Mouse (Mus musculus): Measurements from ENCODE around the gene Mapk12. TPM values are rescaled to one million over a fixed set of nuclear protein-coding genes. Genes with fewer than 3 reads are reported as not detected.

Mapk12 gene
- polyA plus RNA-seq, 1 experiment from 2014 or later = 11.4 TPM

- no peak overlapping the region for H3K9ac ChIP-seq
- WGBS = 97% methylated on average over 12 of the region's 12 CpGs
- no peaks in the 10 kb centered on the region for H3K9me3 ChIP-seq (replicated peaks)
- H3K27ac ChIP-seq = no peak overlapping the region
- H3K4me3 ChIP-seq = no peak overlapping the region
- H3K4me1 ChIP-seq = peaks cover 18% of the 10 kb centered on the region
- no peaks in the 10 kb centered on the region for H3K27me3 ChIP-seq
- ATAC-seq (ENCODE audit: low FRiP score) = no peak
- H3K36me3 ChIP-seq = peaks cover 84% of the 10 kb centered on the region
- H3K4me2 ChIP-seq (replicated peaks) = no peak overlapping the region
Measured at GRCm38 (mm10) chr15:89165478-89165877, 25.0 kb upstream of the Mapk12 start.

GRCm38 (mm10) chr15:89161397-89161796, 20.9 kb upstream of the Mapk12 start:
- H3K9me3 ChIP-seq (replicated peaks) = no peaks in the 10 kb centered on the region
- H3K27me3 ChIP-seq = no peaks in the 10 kb centered on the region
- H3K4me1 ChIP-seq = no peaks in the 10 kb centered on the region
- no peak overlapping the region for H3K4me2 ChIP-seq (replicated peaks)
- WGBS = 88% methylated on average over 9 of the region's 9 CpGs
- no peak for ATAC-seq (ENCODE audit: low FRiP score)
- H3K4me3 ChIP-seq = no peak overlapping the region
- peaks cover 100% of the 10 kb centered on the region for H3K36me3 ChIP-seq
- no peak overlapping the region for H3K27ac ChIP-seq
- no peak overlapping the region for H3K9ac ChIP-seq

GRCm38 (mm10) chr15:89158516-89158915, 18.0 kb upstream of the Mapk12 start:
- no peaks in the 10 kb centered on the region for H3K9me3 ChIP-seq (replicated peaks)
- WGBS = 95% methylated on average over 16 of the region's 16 CpGs
- H3K27ac ChIP-seq = 0 out of 2 replicates have a peak overlapping the region, but pooled peaks have one; percentile 12
- no peak overlapping the region for H3K4me2 ChIP-seq (replicated peaks)
- H3K4me1 ChIP-seq = no peaks in the 10 kb centered on the region
- no peak for ATAC-seq (ENCODE audit: low FRiP score)
- no peak overlapping the region for H3K9ac ChIP-seq
- peaks cover 100% of the 10 kb centered on the region for H3K36me3 ChIP-seq
- H3K4me3 ChIP-seq = no peak overlapping the region
- H3K27me3 ChIP-seq = no peaks in the 10 kb centered on the region

- WGBS = 72% methylated on average over 7 of the region's 7 CpGs
- Histone ChIP-seq H3K4me3 (no peak overlapping the region), H3K9ac (no peak overlapping the region), H3K4me1 (no peaks in the 10 kb centered on the region), H3K4me2 (replicated peaks) (no peak overlapping the region), H3K27ac (0 out of 2 replicates have a peak overlapping the region, but pooled peaks have one; percentile 12), H3K27me3 (no peaks in the 10 kb centered on the region), H3K9me3 (replicated peaks) (no peaks in the 10 kb centered on the region), H3K36me3 (peaks cover 96% of the 10 kb centered on the region)
- ATAC-seq (ENCODE audit: low FRiP score) = peak; percentile 26; the same call in 1 of the 2 replicates
Measured at GRCm38 (mm10) chr15:89157954-89158353, 17.5 kb upstream of the Mapk12 start.

GRCm38 (mm10) chr15:89152312-89152711, 11.8 kb upstream of the Mapk12 start:
- Histone ChIP-seq H3K9ac (0 out of 2 replicates have a peak overlapping the region, but pooled peaks have one; percentile 35), H3K4me2 (replicated peaks) (no peak overlapping the region), H3K27me3 (peaks cover 12% of the 10 kb centered on the region; the same call in 1 of the 2 replicates), H3K36me3 (peaks cover 40% of the 10 kb centered on the region), H3K27ac (peak overlapping the region; percentile 77), H3K9me3 (replicated peaks) (no peaks in the 10 kb centered on the region), H3K4me1 (peaks cover 27% of the 10 kb centered on the region), H3K4me3 (no peak overlapping the region)
- ATAC-seq (ENCODE audit: low FRiP score) = peak; percentile 55

- H3K4me1 ChIP-seq = peaks cover 42% of the 10 kb centered on the region
- H3K27ac ChIP-seq = peak overlapping the region; percentile 90
- H3K36me3 ChIP-seq = peaks cover 27% of the 10 kb centered on the region
- peak overlapping the region; percentile 64 for H3K4me2 ChIP-seq (replicated peaks)
- peak overlapping the region; percentile 90 for H3K9ac ChIP-seq
- H3K9me3 ChIP-seq (replicated peaks) = no peaks in the 10 kb centered on the region
- H3K27me3 ChIP-seq = peaks cover 22% of the 10 kb centered on the region
- 2% methylated on average over 13 of the region's 13 CpGs for WGBS
- peak overlapping the region; percentile 58 for H3K4me3 ChIP-seq
- ATAC-seq (ENCODE audit: low FRiP score) = no peak
Measured at GRCm38 (mm10) chr15:89150041-89150390, 9.5 kb upstream of the Mapk12 start.

GRCm38 (mm10) chr15:89149271-89150040, 9.0 kb upstream of the Mapk12 start, which contains the start of gene Mapk11:
Gene Mapk11 (minus strand): TSS chr15:89149628.
- peak; percentile 58 for ATAC-seq (ENCODE audit: low FRiP score)
- Histone ChIP-seq H3K4me2 (replicated peaks) (peak within 1 kb of the TSS; percentile 64), H3K27ac (peak within 1 kb of the TSS; percentile 90), H3K4me1 (peaks cover 42% of the 10 kb centered on the region), H3K36me3 (peaks cover 26% of the 10 kb centered on the region), H3K9ac (peak within 1 kb of the TSS; percentile 90), H3K9me3 (replicated peaks) (no peaks in the 10 kb centered on the region), H3K4me3 (peak within 1 kb of the TSS; percentile 58), H3K27me3 (peaks cover 22% of the 10 kb centered on the region)
- under 1% methylated on average over 54 of the region's 61 CpGs for WGBS

- Histone ChIP-seq H3K27ac (peak overlapping the region; percentile 90), H3K27me3 (peaks cover 22% of the 10 kb centered on the region), H3K4me2 (replicated peaks) (peak overlapping the region; percentile 64), H3K4me1 (peaks cover 42% of the 10 kb centered on the region), H3K9ac (peak overlapping the region; percentile 90), H3K4me3 (peak overlapping the region; percentile 58), H3K36me3 (peaks cover 26% of the 10 kb centered on the region), H3K9me3 (replicated peaks) (no peaks in the 10 kb centered on the region)
- WGBS = 4% methylated on average over 25 of the region's 25 CpGs
- ATAC-seq (ENCODE audit: low FRiP score) = peak; percentile 10; the same call in 1 of the 2 replicates
Measured at GRCm38 (mm10) chr15:89148496-89149270, 8.2 kb upstream of the Mapk12 start.

GRCm38 (mm10) chr15:89147895-89148294, 7.4 kb upstream of the Mapk12 start:
- Histone ChIP-seq H3K4me3 (peak overlapping the region; percentile 58), H3K27ac (peak overlapping the region; percentile 90; the same call in 1 of the 2 replicates), H3K36me3 (peaks cover 30% of the 10 kb centered on the region), H3K4me2 (replicated peaks) (peak overlapping the region; percentile 64), H3K9ac (peak overlapping the region; percentile 90; the same call in 1 of the 2 replicates), H3K9me3 (replicated peaks) (no peaks in the 10 kb centered on the region), H3K27me3 (peaks cover 22% of the 10 kb centered on the region), H3K4me1 (peaks cover 41% of the 10 kb centered on the region)
- ATAC-seq (ENCODE audit: low FRiP score) = no peak
- WGBS = 31% methylated on average over 4 of the region's 4 CpGs

GRCm38 (mm10) chr15:89147456-89147855, 7.0 kb upstream of the Mapk12 start:
- H3K9me3 ChIP-seq (replicated peaks) = no peaks in the 10 kb centered on the region
- peak overlapping the region; percentile 64 for H3K4me2 ChIP-seq (replicated peaks)
- peaks cover 22% of the 10 kb centered on the region for H3K27me3 ChIP-seq
- WGBS = 19% methylated on average over 10 of the region's 10 CpGs
- no peak for ATAC-seq (ENCODE audit: low FRiP score)
- H3K4me1 ChIP-seq = peaks cover 37% of the 10 kb centered on the region
- peak overlapping the region; percentile 70; the same call in 1 of the 2 replicates for H3K27ac ChIP-seq
- peaks cover 35% of the 10 kb centered on the region for H3K36me3 ChIP-seq
- H3K4me3 ChIP-seq = peak overlapping the region; percentile 58
- peak overlapping the region; percentile 90 for H3K9ac ChIP-seq

- peaks cover 37% of the 10 kb centered on the region for H3K36me3 ChIP-seq
- 14% methylated on average over 16 of the region's 16 CpGs for WGBS
- H3K4me3 ChIP-seq = peak overlapping the region; percentile 58
- H3K9ac ChIP-seq = peak overlapping the region; percentile 90
- H3K4me1 ChIP-seq = peaks cover 32% of the 10 kb centered on the region
- H3K4me2 ChIP-seq (replicated peaks) = peak overlapping the region; percentile 64
- H3K27me3 ChIP-seq = peaks cover 22% of the 10 kb centered on the region
- no peaks in the 10 kb centered on the region for H3K9me3 ChIP-seq (replicated peaks)
- ATAC-seq (ENCODE audit: low FRiP score) = no peak
- H3K27ac ChIP-seq = peak overlapping the region; percentile 70
Measured at GRCm38 (mm10) chr15:89147024-89147423, 6.5 kb upstream of the Mapk12 start.

- Histone ChIP-seq H3K4me1 (peaks cover 30% of the 10 kb centered on the region), H3K27me3 (peaks cover 27% of the 10 kb centered on the region), H3K9ac (peak overlapping the region; percentile 90), H3K9me3 (replicated peaks) (no peaks in the 10 kb centered on the region), H3K36me3 (peaks cover 37% of the 10 kb centered on the region), H3K27ac (peak overlapping the region; percentile 70), H3K4me3 (peak overlapping the region; percentile 58), H3K4me2 (replicated peaks) (peak overlapping the region; percentile 64)
- WGBS = 2% methylated on average over 27 of the region's 27 CpGs
- 0 out of 2 replicates have a peak, but pooled peaks have one; percentile 9 for ATAC-seq (ENCODE audit: low FRiP score)
Measured at GRCm38 (mm10) chr15:89146537-89146936, 6.0 kb upstream of the Mapk12 start.

Data from hindbrain, embryonic 12.5 days (tissue).